Mouse (Mus musculus) embryo, embryonic 9.5 days (tissue): ENCODE measurements around the gene Vmn1r46.
"Not testable (repeated sequence)": the region's sequence is repeated elsewhere in the genome, so short reads cannot be mapped to it uniquely, and the experiment has no call there.

ENCODE experiments used
- DNase-seq: peaks from one replicate; pipeline ENCODE4 v3.0.0-alpha.2; 2017; ENCODE audit errors: extremely low spot score

The Vmn1r46 gene

GRCm38 (mm10) chr6:89969013-89969412 is at the start of gene Vmn1r46:
Vmn1r46 (plus strand) TSS chr6:89969313.
- no peak for DNase-seq

- not testable (repeated sequence) for DNase-seq
Measured at GRCm38 (mm10) chr6:89940498-89940897, 28.6 kb upstream of the Vmn1r46 start, which contains the start of gene Vmn1r45. Vmn1r45 (minus strand) TSS chr6:89940598.

- no peak for DNase-seq
Measured at GRCm38 (mm10) chr6:89940926-89941325, 28.2 kb upstream of the Vmn1r46 start.

GRCm38 (mm10) chr6:89953556-89953955 is 15.6 kb upstream of the Vmn1r46 start:
- no peak for DNase-seq

GRCm38 (mm10) chr6:89966341-89966740 is 2.8 kb upstream of the Vmn1r46 start:
- no peak for DNase-seq

GRCm38 (mm10) chr6:89985989-89986388 is 16.9 kb downstream of the Vmn1r46 start:
- DNase-seq: no peak

- not testable (repeated sequence) for DNase-seq
Measured at GRCm38 (mm10) chr6:90015847-90016246, 46.7 kb downstream of the Vmn1r46 start, which contains the start of gene Vmn1r47. Vmn1r47 (plus strand) TSS chr6:90016147.
